Mouse (Mus musculus) ovary, postnatal 10 days (tissue): ENCODE results near the gene Nop53.
"Not testable (repeated sequence)": the region's sequence is repeated elsewhere in the genome, so short reads cannot be mapped to it uniquely, and the experiment has no call there.

ENCODE experiments used
- DNase-seq: peaks from one replicate; pipeline ENCODE4 v3.0.0; 2022; ENCODE audit warnings: low spot score

Nop53 gene

DNA sequence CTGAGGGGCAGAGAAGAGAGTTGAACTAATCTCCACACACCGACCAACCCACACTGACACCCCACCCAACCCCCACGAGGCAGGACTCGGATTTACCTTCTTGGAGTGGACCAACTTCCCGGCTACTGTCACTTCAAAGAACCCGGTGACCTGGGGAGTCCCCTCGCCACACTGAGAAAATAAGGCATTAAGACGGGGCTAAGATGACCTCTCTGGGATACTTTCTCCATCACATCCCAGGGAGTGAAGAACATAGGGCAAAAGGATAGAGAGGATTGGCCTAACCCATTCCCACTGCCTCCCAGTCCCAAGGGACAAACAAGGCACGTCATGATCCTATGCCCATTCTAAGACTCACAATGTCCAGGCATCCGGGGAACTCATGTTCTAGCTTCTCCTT, 25.9 kb downstream of the Nop53 start:
- no peak for DNase-seq

DNA sequence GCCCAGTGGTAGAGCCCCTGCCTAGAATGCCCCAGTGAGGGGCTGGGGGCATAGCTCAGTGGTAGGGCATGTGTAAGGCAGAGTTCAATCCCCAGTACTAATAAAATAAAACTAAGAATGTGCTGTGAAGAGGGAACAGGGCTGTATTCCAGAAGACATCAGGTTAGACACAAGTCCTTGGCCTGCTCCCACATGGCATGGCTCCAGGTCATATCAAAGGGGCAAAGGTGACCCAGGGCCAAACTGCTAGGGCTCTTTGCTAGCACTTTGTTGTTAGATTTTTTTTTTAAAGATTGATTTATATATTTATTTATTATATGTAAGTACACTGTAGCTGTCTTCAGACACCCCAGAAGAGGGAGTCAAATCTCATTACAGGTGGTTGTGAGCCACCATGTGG, 27.5 kb downstream of the Nop53 start:
- DNase-seq: no peak

DNA sequence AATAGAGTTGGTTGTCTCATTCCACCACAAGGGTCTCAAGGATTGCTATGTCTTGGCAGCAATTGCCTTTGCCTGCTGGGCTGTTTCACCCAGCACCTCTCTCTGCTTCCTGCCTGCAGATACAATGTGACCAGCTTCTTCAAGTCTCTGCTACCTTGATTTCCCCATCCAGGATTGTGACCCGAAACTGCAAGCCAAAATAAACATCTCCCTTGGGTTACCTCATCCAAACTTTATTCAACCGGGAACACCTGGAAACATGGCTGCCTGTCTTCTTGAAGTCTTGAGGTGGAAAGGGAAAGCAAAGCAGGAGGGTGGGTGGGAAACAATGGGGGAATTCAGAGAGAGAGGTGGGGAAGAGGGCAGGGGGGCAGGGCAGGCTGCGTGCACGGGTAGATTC, 28.9 kb downstream of the Nop53 start:
- DNase-seq: no peak

DNA sequence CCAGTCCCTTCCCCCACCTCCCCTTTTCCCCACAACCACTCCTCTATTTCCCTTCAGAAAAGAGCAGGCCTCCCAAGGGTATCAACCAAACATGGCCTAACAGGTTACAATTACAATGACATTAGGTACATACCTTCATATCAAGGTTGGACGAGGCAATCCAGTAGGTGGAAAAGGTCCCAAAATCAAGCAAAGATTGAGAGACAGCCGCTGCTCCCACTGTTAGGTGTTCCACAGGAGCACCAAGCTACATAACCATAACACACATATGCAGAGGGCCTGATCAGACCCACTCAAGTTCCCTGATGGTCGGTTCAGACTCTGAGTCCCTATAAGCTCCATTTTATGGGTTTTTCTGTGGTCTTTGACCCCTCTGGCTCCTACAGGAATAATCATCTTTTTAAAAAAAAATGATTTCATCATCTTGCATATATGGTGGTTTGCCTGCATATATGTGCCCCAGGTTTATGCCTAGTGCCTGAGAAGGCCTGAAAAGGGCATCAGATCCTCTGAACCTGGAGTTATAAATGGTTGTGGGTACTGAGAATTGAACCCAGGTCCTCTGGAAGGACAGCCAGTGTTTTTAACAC, 29.6 kb downstream of the Nop53 start:
- DNase-seq: no peak

DNA sequence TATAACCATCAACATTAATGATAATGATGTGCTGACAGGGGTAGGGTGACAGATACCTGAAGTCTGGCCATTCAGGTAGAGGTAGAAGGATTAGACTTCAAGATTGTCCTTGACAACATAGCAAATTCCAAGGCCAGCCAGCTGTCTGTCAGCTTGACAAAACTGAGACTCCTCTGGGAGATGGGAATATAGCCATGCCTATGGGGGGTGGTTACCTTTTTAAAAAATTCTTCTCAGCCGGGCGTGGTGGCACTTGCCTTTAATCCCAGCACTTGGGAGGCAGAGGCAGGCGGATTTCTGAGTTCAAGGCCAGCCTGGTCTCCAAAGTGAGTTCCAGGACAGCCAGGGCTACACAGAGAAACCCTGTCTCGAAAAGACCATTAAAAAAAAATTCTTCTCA, 30.2 kb downstream of the Nop53 start:
- DNase-seq: not testable (repeated sequence)

DNA sequence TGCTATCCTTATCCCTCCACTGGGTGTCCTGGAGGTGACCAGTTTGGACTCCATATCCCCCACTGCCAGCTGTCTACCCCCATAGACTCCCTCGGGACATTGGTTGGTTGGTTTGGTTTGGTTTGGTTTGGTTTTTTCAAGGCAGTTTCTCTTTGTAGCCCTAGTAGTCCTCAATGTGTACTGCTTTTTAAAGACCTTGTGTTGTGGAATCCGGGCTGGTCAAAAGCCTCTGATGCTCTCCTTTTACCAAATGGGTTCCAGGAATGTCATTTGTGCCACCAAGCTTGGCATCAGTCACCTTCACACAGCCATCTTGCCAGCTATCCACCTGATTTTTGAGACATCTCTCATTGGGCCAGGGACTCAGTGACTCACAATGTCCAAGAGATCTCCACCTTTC, 31.1 kb downstream of the Nop53 start:
- DNase-seq: no peak

DNA sequence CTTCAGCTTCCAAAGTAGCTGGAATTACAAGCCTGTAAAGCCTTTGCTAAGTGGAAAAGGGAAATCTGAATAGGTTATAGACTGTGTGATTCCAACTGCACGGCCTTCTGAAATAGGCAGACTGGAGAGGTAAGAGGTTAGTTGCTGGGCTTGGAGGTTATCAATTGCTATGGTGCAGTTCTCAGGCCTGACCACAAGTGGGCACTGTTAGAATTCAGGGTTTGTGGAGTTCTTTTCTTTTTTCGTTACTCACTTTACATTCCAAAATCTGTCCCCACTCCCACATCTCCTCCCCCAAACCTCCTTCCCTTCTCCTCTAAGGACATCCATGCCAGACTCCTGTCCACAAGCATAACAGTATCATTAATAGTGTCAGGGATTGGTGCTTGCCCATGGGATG, 31.6 kb downstream of the Nop53 start:
- no peak for DNase-seq

DNA sequence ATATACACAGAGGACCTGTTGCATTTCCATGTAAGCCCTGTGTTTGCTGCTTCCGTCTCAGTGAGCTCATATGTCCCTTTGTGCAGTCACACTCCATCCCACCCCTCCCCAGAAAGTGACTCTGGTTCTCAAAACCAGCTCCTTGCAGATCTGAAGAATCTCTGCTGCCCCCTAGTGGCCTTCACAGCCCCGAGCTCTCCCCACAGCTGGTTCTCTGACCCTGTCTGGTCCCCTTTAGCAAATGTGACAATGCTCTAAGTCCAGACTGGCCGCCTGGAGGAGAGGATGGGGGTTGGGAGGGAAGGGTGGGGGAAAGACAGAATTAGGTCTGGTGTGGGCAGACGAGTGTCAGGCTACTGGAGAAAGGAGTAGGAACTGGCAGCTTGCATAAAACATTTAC, 33.7 kb downstream of the Nop53 start:
- peak; percentile 32 for DNase-seq

DNA sequence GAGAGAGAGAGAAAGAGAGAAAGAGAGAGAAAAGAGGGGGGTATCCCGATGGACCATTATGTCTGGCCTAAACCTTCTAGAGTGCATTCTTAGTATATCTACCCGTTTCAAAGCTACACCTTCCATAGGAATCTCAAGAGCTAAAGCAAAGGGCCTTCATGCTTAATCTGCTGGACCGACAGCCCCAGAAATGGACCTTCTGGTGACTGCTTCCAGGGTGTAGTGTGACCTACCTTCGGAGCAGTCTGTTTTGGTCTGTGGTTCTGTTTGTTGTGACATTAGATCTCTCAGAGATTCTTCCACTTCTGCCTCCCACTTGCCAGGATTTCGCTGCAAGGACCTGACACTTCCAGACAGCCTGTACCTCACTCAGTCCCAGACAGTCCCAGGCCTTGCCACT, 35.4 kb downstream of the Nop53 start:
- DNase-seq: no peak

DNA sequence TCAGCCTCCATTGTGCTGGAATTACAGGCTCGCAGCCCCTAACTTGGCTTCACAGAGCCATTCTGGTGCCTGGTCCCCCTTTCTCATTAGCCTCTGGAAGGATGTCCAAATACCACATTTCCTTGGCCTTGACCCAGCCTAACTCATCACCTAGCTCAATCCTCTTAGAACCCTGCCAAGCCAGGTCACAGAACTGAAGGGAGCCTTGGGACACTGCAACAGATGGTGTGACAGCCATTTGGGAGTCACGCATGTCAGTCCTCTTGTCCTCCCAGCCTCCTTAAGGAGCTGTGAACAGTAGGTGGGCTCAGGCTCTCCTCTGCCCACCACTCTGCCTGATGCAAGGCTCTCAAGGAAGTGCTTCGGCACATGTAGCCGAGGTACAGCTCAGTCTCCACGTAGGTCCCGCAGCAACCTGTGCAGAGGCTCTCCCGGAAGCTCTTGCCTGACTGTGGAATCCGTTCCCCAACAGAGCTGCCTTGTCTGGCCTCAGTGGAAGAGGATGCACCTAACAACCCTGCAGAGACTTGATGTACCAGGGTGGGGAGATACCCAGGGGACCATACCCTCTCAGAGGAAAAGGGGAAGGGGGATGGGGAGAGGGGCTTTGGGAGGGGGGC, 37.8 kb downstream of the Nop53 start:
- no peak for DNase-seq

DNA sequence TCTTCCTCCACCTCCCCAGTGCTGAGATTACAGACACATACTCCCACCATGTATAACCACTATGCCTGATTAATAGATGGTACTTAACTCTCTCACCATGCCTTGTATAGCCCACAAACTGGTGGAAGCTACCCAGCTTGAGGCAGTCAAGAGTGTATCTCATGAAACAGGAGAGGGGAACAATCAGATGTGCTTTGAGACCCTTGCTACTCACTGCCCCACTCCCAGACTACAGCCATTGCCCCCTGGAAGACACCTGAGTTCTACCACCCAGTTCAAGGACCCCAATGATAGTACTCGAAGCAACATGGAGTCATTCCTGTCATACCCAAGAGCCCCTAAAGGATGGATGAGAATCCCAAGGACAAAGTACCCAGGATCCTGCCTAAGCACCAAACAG, 39.3 kb downstream of the Nop53 start:
- no peak for DNase-seq

DNA sequence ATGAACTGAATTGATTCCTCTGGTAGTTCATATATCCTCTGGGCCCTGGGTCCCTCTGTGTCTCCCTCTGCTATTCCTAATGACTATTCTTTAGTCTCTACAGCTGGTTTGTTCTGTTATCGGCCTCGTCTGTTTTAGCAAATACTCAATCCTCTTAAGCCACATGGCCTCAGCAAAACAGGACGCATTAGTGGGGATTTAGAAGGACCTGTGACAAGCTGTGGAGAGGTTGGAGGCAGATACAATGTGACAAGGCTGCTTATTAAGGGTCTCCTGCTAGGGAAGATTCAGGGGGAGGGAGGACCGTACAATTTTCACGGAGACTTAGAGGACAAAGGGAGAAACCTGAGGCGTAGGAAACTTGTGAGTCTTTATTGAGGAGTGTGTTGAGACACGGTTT, 40.0 kb downstream of the Nop53 start:
- DNase-seq: no peak

DNA sequence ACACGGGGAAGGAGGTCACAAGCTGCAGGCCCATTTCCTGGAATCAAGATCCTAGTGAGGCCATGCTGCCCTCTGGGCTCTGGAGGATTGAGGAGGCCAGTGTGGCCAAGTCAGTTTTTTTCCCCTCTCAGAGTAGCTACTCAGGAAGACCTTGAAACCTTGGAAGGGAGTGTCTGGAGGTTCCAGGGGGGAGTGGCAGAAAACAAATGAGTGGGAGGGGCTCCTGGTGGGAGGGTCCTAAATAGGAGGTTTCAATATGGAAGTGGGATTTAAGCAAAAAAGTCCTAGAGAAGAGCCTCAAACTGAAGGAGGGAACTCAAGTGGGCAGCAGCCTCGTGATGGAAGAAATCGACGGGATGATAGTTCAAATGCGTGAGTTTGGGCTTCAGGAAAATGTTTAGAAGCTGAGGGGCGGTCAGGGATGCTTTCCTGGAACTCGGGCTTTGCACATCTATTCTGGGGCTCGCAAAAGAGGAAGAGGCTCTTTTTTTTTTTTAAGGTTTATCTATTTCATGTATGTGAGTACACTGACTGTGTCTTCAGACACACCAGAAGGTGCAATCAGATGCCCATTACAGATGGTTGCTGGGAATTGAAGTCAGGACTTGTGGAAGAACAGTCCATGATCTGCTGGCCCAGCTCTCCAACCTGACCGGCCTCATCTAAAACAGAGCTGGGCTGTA, 44.4 kb downstream of the Nop53 start:
- DNase-seq: no peak

DNA sequence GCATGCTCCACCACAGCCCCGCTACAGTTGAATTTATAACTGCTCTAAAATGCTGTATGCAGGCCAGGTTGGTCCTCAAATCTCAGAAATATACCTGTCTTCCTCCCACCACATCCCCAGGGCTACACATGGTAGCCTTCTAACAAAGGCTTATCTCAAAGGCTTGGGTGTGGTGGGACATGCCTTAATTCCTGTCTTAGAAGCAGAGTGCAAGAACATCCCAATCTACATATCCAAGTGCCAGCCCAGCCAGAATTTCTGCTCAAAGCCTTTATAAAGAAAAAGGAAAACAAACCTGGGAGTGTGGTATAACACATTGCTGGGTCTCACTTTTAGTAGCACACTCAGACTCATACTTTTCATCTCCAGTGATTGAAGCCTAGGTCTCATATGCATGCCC, 51.6 kb downstream of the Nop53 start:
- DNase-seq: no peak
